Mouse (Mus musculus) stomach, postnatal 0 days (tissue): ENCODE measurements around the gene Gm4881.

Source experiments
- CTCF ChIP-seq: IDR thresholded peaks from 2 replicates; pipeline ENCODE4 v1.5.1; 2016; ENCODE audit warnings: antibody characterized with exemption, low read depth, mild to moderate bottlenecking, moderate library complexity
- EP300 ChIP-seq: optimal IDR thresholded peaks from 2 replicates; pipeline ENCODE3; 2016; ENCODE audit warnings: antibody characterized with exemption

GRCm38 (mm10) chr7:24973902-24974301 lies 29.6 kb upstream of the Gm4881 start:
- no peak for TF ChIP-seq CTCF
- no peak for TF ChIP-seq EP300
